Mouse (Mus musculus) Patski (cell line): ENCODE results near the gene Pla2g16. TPM values are rescaled to one million over a fixed set of nuclear protein-coding genes. Genes with fewer than 3 reads are reported as not detected.
A peak's percentile ranks its signal among the peaks of the same experiment; 100 is the strongest.

Source experiments
- ATAC-seq: fragments of 100-300 bp; one replicate; pipeline ENCODE4 v1.8.0; 2021
- CTCF ChIA-PET: fragments of 350-600 bp; sonication (Branson Sonifier 250); formaldehyde crosslinking; loops from one replicate; lab custom pipeline; 2022; ENCODE audit warnings: inconsistent platforms; lab: Charles Lee
- POLR2A ChIA-PET: fragments of 350-600 bp; sonication (Branson Sonifier 250); formaldehyde crosslinking; loops from one replicate; lab custom pipeline; 2022; ENCODE audit warnings: antibody characterized with exemption, inconsistent platforms; lab: Charles Lee
- DNase-seq: peaks from one replicate; pipeline ENCODE4 v3.0.0-alpha.2; 2011; ENCODE audit warnings: low read depth, low spot score
- H3K27me3 ChIP-seq: fragments of 371-371 bp; one replicate; pipeline ENCODE4 v1.5.1; 2021
- CTCF ChIP-seq: fragments of 100-300 bp; IDR thresholded peaks from one replicate; pipeline ENCODE4 v1.5.1; 2021
- in situ Hi-C: fragments of 300-500 bp; cut with MboI; formaldehyde crosslinking; loops from 3 replicates; pipeline ENCODE4 v1.11.1; 2018; ENCODE audit warnings: low pct_unique_long_range_greater_than_20kb, mixed read lengths
- polyA plus RNA-seq: library from polyadenylated mRNA; unstranded; gene quantifications from one replicate; pipeline ENCODE4 v1.2.3, GENCODE M21; 2021

Gene Pla2g16
- polyA plus RNA-seq, 1 experiment from 2014 or later: 17.8 TPM

DNA sequence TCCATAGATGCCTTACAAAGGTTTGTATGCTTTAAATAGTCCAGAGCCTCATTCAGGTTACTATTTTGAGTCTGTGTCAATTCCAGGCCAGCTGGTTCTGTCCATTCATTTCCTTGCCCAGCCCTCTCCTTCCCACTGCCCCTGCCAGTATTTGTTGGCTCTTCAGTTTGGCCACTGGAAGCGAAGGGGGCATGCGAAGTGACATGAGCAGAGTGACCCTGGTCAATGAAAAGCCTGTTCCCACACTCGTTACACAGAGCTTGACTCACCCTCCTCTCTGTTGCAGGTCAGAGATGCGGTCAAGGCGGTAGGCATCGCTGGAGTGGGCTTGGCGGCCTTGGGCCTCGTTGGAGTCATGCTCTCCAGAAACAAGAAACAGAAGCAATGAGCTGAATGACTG is 28.0 kb downstream of the Pla2g16 start:
- in situ Hi-C loops: no loop called here
- POLR2A ChIA-PET: no interaction called here
- DNase-seq: no peak
- no peak for ATAC-seq
- no peak for TF ChIP-seq CTCF
- H3K27me3 ChIP-seq: no peaks in the 10 kb centered on the region
- CTCF ChIA-PET: interaction anchor here (0.9 to 1.7 kb wide), 3 partner anchors 11 to 33 kb away, joined by 3 to 4 read pairs (median 4); no protein-coding TSS in a partner anchor

- ATAC-seq (no peak), DNase-seq (no peak)
- ChIA-PET CTCF (interaction anchor here (0.9 to 1.7 kb wide), 3 partner anchors 10 to 32 kb away, joined by 3 to 4 read pairs (median 4); no protein-coding TSS in a partner anchor), POLR2A (no interaction called here)
- in situ Hi-C loops: no loop called here
- no peak for TF ChIP-seq CTCF
- no peaks in the 10 kb centered on the region for H3K27me3 ChIP-seq
Observed at GRCm38 (mm10) chr19:7585764-7586163, 28.5 kb downstream of the Pla2g16 start.

GRCm38 (mm10) chr19:7590795-7591194 is 33.5 kb downstream of the Pla2g16 start:
- DNase-seq (no peak), ATAC-seq (no peak)
- no peak for TF ChIP-seq CTCF
- CTCF ChIA-PET: interaction anchor here (0.6 to 1.5 kb wide), 6 partner anchors 8 to 149 kb away, joined by 3 to 4 read pairs (median 3); no protein-coding TSS in a partner anchor
- POLR2A ChIA-PET: interaction anchor here (0.9 kb wide), 1 partner anchor 45 kb away, joined by 4 read pairs; no protein-coding TSS in a partner anchor
- in situ Hi-C loops: no loop called here
- no peaks in the 10 kb centered on the region for H3K27me3 ChIP-seq

DNA sequence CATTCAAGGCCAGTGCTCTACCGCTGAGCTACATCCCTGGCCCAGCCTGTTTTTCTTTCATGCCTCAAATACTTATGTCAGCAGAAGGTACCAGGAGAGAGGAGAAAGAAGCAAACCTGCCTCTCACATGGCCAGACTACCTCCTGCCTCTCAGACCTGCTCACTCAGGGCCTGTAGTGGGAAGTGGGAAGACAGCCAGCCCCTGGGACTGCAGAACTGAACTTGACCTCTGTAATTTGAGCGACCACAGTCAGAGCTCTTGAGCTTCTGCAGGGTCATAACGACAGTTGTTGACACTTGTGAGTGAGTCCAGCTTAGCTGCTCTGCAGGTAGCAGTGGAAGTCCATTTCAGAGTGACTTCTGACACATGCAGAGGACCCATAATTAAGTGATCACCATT is 34.8 kb downstream of the Pla2g16 start:
- ChIA-PET CTCF (no interaction called here), POLR2A (interaction anchor here (1.1 kb wide), 1 partner anchor 38 kb away, joined by 4 read pairs; no protein-coding TSS in a partner anchor)
- DNase-seq (no peak), ATAC-seq (no peak)
- in situ Hi-C loops: no loop called here
- no peak for TF ChIP-seq CTCF
- H3K27me3 ChIP-seq: peaks cover 3% of the 10 kb centered on the region

- in situ Hi-C loops: loop anchor here (5.0 kb wide), 2 partner anchors 63 to 148 kb away; no protein-coding TSS in a partner anchor
- peak; percentile 80 for TF ChIP-seq CTCF
- peaks cover 6% of the 10 kb centered on the region for H3K27me3 ChIP-seq
- POLR2A ChIA-PET: interaction anchor here (0.6 to 1.0 kb wide), 2 partner anchors 64 to 621 kb away, joined by 4 to 6 read pairs; no protein-coding TSS in a partner anchor
- peak; percentile 73 for ATAC-seq
- CTCF ChIA-PET: interaction anchor here (0.7 to 3.1 kb wide), 15 partner anchors 10 to 155 kb away, joined by 3 to 24 read pairs (median 5); partner anchors contain the start of genes Lgals12 and Pla2g16
- DNase-seq: no peak
Observed at GRCm38 (mm10) chr19:7595534-7595933, 38.3 kb downstream of the Pla2g16 start.

DNA sequence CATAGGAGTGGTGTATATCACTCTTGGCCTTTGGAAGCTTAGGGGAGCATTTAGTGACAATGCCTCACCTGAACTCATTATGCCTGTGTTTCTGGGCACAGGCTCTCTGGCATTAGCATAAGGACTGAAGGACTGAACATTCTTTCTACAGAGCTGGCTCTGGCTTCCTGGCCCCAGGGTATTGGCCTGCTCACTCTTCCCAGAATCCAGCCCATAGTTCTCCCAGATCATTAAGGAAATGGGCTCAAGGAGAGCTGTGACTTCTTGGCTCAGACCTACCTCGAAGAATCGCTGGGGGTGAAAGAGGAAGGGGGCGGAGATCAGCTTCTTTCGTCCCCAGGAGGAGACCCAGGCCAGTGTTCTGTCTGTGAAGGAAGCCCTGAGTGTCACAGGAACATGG is 41.2 kb downstream of the Pla2g16 start:
- no peak for TF ChIP-seq CTCF
- in situ Hi-C loops: loop anchor here (5.0 kb wide), 2 partner anchors 66 to 151 kb away; no protein-coding TSS in a partner anchor
- POLR2A ChIA-PET: no interaction called here
- peaks cover 6% of the 10 kb centered on the region for H3K27me3 ChIP-seq
- DNase-seq: no peak
- ATAC-seq: no peak
- CTCF ChIA-PET: interaction anchor here (0.7 to 1.2 kb wide), 4 partner anchors 8 to 162 kb away, joined by 3 to 6 read pairs (median 4); no protein-coding TSS in a partner anchor

- no peak for ATAC-seq
- no peak for TF ChIP-seq CTCF
- ChIA-PET POLR2A (no interaction called here), CTCF (no interaction called here)
- in situ Hi-C loops: loop anchor here (25.0 kb wide), 1 partner anchor 364 kb away; the partner anchor contains the start of gene Naa40
- DNase-seq: no peak
- peaks cover 6% of the 10 kb centered on the region for H3K27me3 ChIP-seq
Observed at GRCm38 (mm10) chr19:7601551-7601950, 44.3 kb downstream of the Pla2g16 start.

- TF ChIP-seq CTCF: no peak
- ChIA-PET CTCF (interaction anchor here (0.9 kb wide), 1 partner anchor 14 kb away, joined by 3 read pairs; no protein-coding TSS in a partner anchor), POLR2A (no interaction called here)
- ATAC-seq: no peak
- no peak for DNase-seq
- H3K27me3 ChIP-seq: peaks cover 7% of the 10 kb centered on the region
- in situ Hi-C loops: loop anchor here (25.0 kb wide), 1 partner anchor 367 kb away; the partner anchor contains the start of gene Naa40
Observed at GRCm38 (mm10) chr19:7604107-7604506, 46.8 kb downstream of the Pla2g16 start.

- POLR2A ChIA-PET: no interaction called here
- in situ Hi-C loops: loop anchor here (25.0 kb wide), 1 partner anchor 368 kb away; the partner anchor contains the start of gene Naa40
Observed at GRCm38 (mm10) chr19:7605013-7605412, 47.8 kb downstream of the Pla2g16 start.

GRCm38 (mm10) chr19:7605930-7606783 is 48.9 kb downstream of the Pla2g16 start:
- POLR2A ChIA-PET: interaction anchor here (1.0 kb wide), 1 partner anchor 12 kb away, joined by 3 read pairs; no protein-coding TSS in a partner anchor
- no peak for TF ChIP-seq CTCF
- in situ Hi-C loops: loop anchor here (25.0 kb wide), 1 partner anchor 369 kb away; the partner anchor contains the start of gene Naa40
- CTCF ChIA-PET: interaction anchor here (1.0 to 2.2 kb wide), 3 partner anchors 10 to 73 kb away, joined by 4 to 7 read pairs (median 5); no protein-coding TSS in a partner anchor
- H3K27me3 ChIP-seq: peaks cover 13% of the 10 kb centered on the region
- DNase-seq (peak; percentile 46), ATAC-seq (peak; percentile 37)

More at GRCm38 (mm10) chr19:7605013-7605412, 47.8 kb downstream of the Pla2g16 start:
- TF ChIP-seq CTCF: no peak
- no peak for ATAC-seq
- DNase-seq: no peak
- CTCF ChIA-PET: interaction anchor here (1.7 to 2.2 kb wide), 2 partner anchors 9 to 13 kb away, joined by 5 to 7 read pairs; no protein-coding TSS in a partner anchor
- H3K27me3 ChIP-seq: peaks cover 7% of the 10 kb centered on the region
